Mouse (Mus musculus) lung, postnatal 25 days (tissue): ENCODE measurements at regions not wholly inside any gene's neighbourhood (a gene's known extent, or its start where the extent isn't known, plus 50 kb on each side); places are given as distances from the start of the nearest gene placed in this dataset.

Experiments used
- DNase-seq: peaks from one replicate; pipeline ENCODE4 v3.0.0; 2022; ENCODE audit warnings: low spot score

DNA sequence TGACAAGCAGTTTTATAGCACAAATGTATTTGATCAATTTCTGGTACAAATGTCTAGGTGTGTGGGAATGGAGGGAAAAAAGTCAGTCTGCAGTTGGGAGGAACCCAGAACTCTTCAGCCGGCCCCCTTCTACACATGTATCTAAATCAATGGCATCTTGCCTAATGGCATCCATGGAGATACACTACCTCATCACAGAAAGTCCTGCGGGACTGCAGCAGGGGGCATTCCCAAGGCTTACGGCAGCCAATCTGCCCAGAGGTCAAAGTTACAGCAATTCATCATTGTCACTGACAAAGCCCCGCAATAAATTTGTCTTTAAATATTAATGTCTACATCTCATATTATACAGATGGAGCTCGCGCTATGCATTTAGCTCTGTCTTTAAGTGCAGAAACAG is 135.7 kb upstream of the Arhgap5 start:
- no peak for DNase-seq

- DNase-seq: no peak
Measured at GRCm38 (mm10) chr12:52368466-52368865, 135.3 kb upstream of the Arhgap5 start.

- DNase-seq: no peak
Measured at GRCm38 (mm10) chr12:52370153-52370710, 133.5 kb upstream of the Arhgap5 start.

- DNase-seq: no peak
Measured at GRCm38 (mm10) chr12:52375116-52375515, 128.7 kb upstream of the Arhgap5 start.

GRCm38 (mm10) chr12:52376692-52377462 is 126.9 kb upstream of the Arhgap5 start:
- no peak for DNase-seq

GRCm38 (mm10) chr12:52377463-52377848 is 126.3 kb upstream of the Arhgap5 start:
- no peak for DNase-seq

GRCm38 (mm10) chr12:52379245-52379644 is 124.5 kb upstream of the Arhgap5 start:
- DNase-seq: no peak

GRCm38 (mm10) chr12:52379960-52380359 is 123.8 kb upstream of the Arhgap5 start:
- no peak for DNase-seq

GRCm38 (mm10) chr12:52381161-52381967 is 122.4 kb upstream of the Arhgap5 start:
- no peak for DNase-seq

DNA sequence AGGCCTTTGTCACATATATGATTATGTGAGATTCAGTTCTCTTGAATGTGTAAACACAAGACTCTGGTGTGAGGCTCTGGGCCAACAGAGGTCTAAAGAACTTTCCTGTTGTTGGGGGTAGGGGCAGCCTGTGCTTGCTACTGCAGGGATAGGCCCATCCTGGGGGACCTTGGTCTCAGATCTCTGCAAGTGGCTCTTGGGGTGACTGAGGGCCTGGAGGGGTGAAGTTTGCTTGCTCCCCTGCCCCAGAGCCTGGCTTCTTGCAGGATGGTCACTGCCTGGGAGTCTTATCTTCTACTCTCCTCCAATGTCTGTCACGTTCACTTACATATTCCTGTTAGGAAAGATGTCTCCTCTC is 121.8 kb upstream of the Arhgap5 start:
- DNase-seq: no peak

GRCm38 (mm10) chr12:52382832-52383580 is 120.8 kb upstream of the Arhgap5 start:
- DNase-seq: no peak

GRCm38 (mm10) chr12:52389552-52389951 is 114.2 kb upstream of the Arhgap5 start:
- DNase-seq: no peak

DNA sequence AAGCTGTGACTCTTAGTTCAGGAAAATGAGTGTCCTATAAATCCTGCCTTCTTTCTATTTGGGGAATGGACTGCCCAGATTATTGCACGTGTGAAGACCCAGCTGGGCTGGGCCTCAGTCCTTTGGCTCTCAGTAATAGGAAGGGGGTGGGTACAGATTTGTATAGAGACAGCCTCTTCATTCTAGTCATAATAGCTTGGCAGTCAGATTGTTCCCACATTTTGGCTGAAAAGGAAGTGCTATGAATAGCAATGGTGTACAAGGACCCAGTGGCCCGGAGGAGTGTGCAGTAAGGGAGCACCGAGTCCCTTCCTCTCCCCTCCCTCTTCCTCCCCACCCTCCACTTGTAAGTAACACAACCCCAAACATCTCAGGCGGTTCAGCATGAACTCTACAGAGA is 113.5 kb upstream of the Arhgap5 start:
- DNase-seq: peak; percentile 79

DNA sequence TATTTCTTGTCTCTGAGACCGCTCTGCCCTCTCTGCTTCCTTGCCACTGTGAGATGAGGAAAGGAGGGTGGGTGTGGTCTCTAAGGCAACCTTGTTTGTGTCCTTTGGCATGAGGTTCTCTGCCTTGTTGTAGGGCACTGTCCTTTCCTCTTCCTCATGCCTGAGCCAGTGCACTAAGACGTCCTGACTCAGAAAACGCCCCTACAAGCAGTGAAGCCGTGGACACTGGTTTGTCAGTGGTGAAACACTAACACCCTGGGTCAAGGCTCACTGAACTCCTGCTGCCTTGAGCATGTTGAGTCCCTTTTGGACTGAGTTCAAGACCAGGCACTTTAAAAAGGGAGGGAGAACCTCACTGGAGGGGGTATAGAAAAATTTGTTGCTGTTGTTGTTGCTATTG is 111.1 kb upstream of the Arhgap5 start:
- DNase-seq: peak; percentile 24

GRCm38 (mm10) chr12:52393981-52394718 is 109.6 kb upstream of the Arhgap5 start:
- DNase-seq: no peak

DNA sequence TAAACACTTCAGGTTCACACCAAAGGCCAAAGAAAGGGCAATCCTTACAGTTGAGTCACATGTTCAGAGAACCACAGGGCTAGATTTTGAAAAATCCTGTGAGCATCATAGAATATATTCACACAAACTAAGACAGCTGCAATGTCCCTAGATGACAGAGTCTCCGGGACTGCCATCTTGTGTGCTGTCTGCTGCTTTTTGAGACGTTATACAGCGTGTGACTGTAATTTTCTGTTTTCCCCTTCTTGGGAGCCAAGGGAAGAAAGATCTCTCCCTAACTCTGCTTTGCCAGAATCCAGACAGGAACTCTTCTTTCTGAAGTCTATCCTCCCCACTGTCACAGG is 109.1 kb upstream of the Arhgap5 start:
- no peak for DNase-seq

DNA sequence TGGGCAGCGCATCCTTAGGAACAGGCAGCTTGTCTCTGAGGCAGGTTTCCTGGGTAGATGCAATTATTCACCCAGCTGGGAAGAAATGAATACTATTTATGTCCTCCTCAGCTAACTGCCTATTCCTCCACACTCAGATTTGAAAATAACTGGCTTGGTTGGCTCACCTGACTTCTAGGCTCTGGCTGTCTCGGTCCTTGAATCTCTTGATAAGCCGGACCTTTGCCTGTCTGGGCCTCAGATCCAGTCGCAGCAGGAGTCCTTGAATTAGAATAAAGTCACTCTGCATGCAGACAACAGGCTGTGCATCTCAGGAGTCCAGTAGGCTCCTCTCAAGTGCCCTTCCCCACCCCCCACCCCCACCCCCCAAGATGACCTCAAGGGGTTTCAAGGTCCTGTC is 108.7 kb upstream of the Arhgap5 start:
- DNase-seq: no peak

- peak; percentile 8 for DNase-seq
Measured at GRCm38 (mm10) chr12:52396178-52396841, 107.5 kb upstream of the Arhgap5 start.

GRCm38 (mm10) chr12:52397718-52398510 is 105.9 kb upstream of the Arhgap5 start:
- no peak for DNase-seq

DNA sequence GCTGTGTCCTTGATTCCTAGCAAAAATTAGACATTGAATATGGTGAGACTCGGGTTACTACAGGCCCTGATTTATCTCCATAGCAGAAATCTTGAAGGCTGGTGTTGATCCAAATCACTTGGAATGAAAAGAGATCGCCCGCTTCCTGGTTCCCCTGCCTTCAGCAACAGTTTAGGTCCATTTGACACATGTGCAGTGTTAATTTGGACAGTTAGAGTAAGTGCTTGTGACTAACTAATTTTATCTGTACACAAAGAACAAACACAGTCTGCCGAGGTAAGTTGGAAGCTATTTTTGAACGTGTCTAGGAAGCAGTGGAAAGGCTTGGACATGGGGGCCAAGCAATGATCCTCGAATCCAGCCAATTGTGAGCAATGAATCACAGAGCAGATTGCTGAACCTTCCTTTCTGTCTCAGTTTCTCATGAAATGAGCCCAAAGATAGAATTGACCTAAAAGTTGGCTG is 105.2 kb upstream of the Arhgap5 start:
- DNase-seq: no peak
